Mouse (Mus musculus) C2C12 (cell line): ENCODE measurements around the gene Lenep.

ENCODE experiments used
- CEBPB ChIP-seq: IDR thresholded peaks from one replicate; pipeline ENCODE4 v1.6.1; 2011; ENCODE audit warnings: low read depth, mild to moderate bottlenecking, control low read depth, moderate library complexity
- CTCF ChIP-seq: IDR thresholded peaks from one replicate; pipeline ENCODE4 v1.5.1; 2011; ENCODE audit not compliant: control insufficient read depth, insufficient read depth, insufficient read length
- MAX ChIP-seq: IDR thresholded peaks from one replicate; pipeline ENCODE4 v1.6.1; 2011; ENCODE audit warnings: mild to moderate bottlenecking, control low read depth

GRCm38 (mm10) chr3:89409701-89410100, 7.1 kb upstream of the Lenep start:
- no peak for TF ChIP-seq CTCF
- no peak for TF ChIP-seq CEBPB
- TF ChIP-seq MAX: no peak
